Mouse (Mus musculus) ovary, adult 2 months (tissue): Measurements from ENCODE around the gene Fbn1. TPM values are rescaled to one million over a fixed set of nuclear protein-coding genes. Genes with fewer than 3 reads are reported as not detected.

ENCODE experiments used
- polyA plus RNA-seq: library from polyadenylated mRNA; depleted of rRNA; stranded (reverse); fragments of >200 nt; gene quantifications from 2 replicates; pipeline ENCODE4 v1.2.3, GENCODE M21; 2012; rRNA removed

Fbn1 gene
- 24.9 and 26.5 TPM in 2 replicates for polyA plus RNA-seq

GRCm38 (mm10) chr2:125507893-125508292 lies at the start of gene Fbn1:
Gene Fbn1 (minus strand): TSS chr2:125507993.

GRCm38 (mm10) chr2:125505006-125505745 lies 2.6 kb downstream of the Fbn1 start, which contains the start of gene Gm9913:
Gene Gm9913 (plus strand): TSS chr2:125505089.

Other genes with a start within 250 kb of the Fbn1 start
- 0.38 and 0.75 TPM in 2 replicates for gene Gm9913, start 2.9 kb downstream of the Fbn1 start, polyA plus RNA-seq
- 1.2 and 1.3 TPM in 2 replicates for gene Cep152, start 117.1 kb upstream of the Fbn1 start, polyA plus RNA-seq
- gene Eid1, start 165.1 kb upstream of the Fbn1 start, polyA plus RNA-seq: 25.3 and 35.3 TPM in 2 replicates
- 0.29 and 0.50 TPM in 2 replicates for gene Shc4, start 216.2 kb upstream of the Fbn1 start, polyA plus RNA-seq